Mouse (Mus musculus): ENCODE data around the gene Ubald2. TPM values are rescaled to one million over a fixed set of nuclear protein-coding genes. Genes with fewer than 3 reads are reported as not detected.

Ubald2 gene
- total and polyA plus RNA-seq, 2 experiments from 2014 or later = 32.3 to 48.3 TPM

DNA sequence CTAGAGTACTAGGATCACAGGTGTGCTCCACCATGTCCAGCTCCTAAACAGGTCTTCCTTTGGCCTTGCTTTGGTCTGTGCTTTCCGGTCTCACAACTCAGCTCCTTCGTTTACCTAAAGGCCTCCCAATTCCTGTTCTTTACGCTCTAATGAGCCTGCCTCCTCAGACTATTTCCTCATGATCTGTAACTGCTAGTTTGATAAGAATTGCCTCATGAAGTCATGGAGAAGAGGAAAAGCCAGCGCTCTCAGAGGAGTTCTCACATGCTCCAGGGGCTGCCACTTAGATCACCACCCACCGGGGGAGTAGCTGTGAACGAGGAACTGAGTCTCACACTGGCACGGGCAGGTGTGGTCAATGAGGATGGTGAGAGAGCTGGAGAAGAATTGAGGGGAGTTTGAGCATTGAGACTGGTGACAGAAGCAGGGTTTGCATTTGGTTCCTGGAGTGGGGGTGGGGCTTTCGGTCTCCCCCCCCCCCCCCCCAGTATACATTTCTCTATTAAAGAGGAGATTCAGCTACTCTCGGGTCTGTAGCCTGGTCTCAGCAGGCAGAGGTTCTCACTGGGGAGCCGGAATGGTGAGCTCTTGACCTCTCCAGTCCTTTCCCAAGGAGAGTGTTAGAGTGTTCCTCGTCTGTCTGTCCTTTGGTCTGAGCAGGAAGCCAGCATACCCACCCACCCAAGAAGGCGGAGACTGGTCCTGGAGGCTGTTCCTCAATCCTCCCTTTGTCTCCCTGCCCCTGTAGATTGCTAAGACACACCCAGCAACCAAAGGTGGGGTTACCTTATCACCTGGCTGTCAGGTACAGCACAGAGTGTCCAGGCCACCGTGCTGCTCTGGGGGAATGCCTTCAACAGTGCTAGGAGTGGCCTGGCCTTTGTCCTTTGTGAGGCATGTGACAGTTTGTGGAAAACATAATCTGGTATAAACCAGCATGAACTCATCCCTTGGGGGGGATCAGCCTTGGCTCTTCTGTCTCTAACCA is 4.7 kb upstream of the Ubald2 start:
- Histone ChIP-seq H3K27me3 (ENCODE audit: control insufficient read depth, insufficient read depth, low read length) (no peaks in the 10 kb centered on the region), H3K4me1 (ENCODE audit: control insufficient read depth, insufficient read depth) (peaks cover 10% of the 10 kb centered on the region), H3K9me3 (replicated peaks; ENCODE audit: control insufficient read depth, low read length) (no peaks in the 10 kb centered on the region), H3K4me2 (ENCODE audit: low read depth, low read length) (no peak overlapping the region), H3K4me3 (ENCODE audit: low read depth, low read length) (no peak overlapping the region), H3K9ac (replicated peaks; ENCODE audit: low read depth, low read length) (no peak overlapping the region), H3K36me3 (replicated peaks; ENCODE audit: control insufficient read depth, insufficient read depth, low read length) (no peaks in the 10 kb centered on the region), H3K27ac (ENCODE audit: low read depth) (no peak overlapping the region)
- WGBS = 37% methylated on average over 13 of the region's 13 CpGs
- TF ChIP-seq CTCF (IDR thresholded peaks at IDR 0.05; ENCODE audit: low read depth) (no peak), EP300 (IDR thresholded peaks at IDR 0.05; ENCODE audit: low read depth) (no peak)
- no peak for DNase-seq (ENCODE audit: low spot score)
- no peak for ATAC-seq (ENCODE audit: insufficient read depth, low read depth)

DNA sequence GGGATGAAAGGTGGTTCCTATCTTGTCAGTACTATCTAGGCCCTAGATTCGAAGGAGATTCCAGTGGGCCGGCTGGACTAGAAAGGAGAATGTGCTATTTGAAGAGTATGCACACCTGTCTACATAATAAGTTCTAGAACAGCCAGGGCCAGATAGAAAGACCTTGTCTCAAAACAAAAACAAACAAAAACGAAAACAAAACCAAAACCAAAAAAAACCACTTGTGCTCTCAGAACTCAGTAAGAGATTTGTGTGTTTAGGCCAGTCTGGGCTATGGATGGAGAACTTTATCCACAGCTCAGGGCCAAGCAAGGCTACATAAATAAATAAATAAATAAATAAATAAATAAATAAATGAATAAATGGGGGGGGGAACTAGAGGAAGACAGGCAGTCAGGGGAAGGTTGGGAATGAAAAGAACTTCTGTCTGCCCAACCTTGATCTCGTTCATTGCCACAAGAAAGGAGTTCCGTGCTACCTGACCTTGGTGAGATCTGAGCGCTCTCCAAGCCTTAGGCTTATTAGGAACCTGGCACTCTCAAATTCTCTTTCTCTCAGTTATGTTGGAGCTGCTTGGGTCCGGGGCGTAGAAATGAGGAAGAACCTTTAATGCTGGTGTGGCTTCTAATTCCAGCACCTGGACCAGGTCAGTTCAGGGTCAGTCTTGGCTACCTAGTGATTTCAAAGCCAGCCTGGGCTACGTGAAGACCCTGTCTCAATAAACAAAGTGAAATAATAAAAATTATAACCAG is 3.9 kb upstream of the Ubald2 start:
- TF ChIP-seq CTCF (IDR thresholded peaks at IDR 0.05; ENCODE audit: low read depth) = no peak
- no peak for TF ChIP-seq EP300 (IDR thresholded peaks at IDR 0.05; ENCODE audit: low read depth)
- ATAC-seq (ENCODE audit: insufficient read depth, low read depth) (no peak), DNase-seq (ENCODE audit: low spot score) (no peak)
- H3K9ac ChIP-seq (replicated peaks; ENCODE audit: low read depth, low read length) = no peak overlapping the region
- H3K4me1 ChIP-seq (ENCODE audit: control insufficient read depth, insufficient read depth) = peaks cover 10% of the 10 kb centered on the region
- WGBS = 80% methylated on average over 9 of the region's 9 CpGs
- H3K9me3 ChIP-seq (replicated peaks; ENCODE audit: control insufficient read depth, low read length) = no peaks in the 10 kb centered on the region
- H3K4me3 ChIP-seq (ENCODE audit: low read depth, low read length) = no peak overlapping the region
- H3K36me3 ChIP-seq (replicated peaks; ENCODE audit: control insufficient read depth, insufficient read depth, low read length) = no peaks in the 10 kb centered on the region
- no peak overlapping the region for H3K27ac ChIP-seq (ENCODE audit: low read depth)
- H3K27me3 ChIP-seq (ENCODE audit: control insufficient read depth, insufficient read depth, low read length) = no peaks in the 10 kb centered on the region
- no peak overlapping the region for H3K4me2 ChIP-seq (ENCODE audit: low read depth, low read length)

DNA sequence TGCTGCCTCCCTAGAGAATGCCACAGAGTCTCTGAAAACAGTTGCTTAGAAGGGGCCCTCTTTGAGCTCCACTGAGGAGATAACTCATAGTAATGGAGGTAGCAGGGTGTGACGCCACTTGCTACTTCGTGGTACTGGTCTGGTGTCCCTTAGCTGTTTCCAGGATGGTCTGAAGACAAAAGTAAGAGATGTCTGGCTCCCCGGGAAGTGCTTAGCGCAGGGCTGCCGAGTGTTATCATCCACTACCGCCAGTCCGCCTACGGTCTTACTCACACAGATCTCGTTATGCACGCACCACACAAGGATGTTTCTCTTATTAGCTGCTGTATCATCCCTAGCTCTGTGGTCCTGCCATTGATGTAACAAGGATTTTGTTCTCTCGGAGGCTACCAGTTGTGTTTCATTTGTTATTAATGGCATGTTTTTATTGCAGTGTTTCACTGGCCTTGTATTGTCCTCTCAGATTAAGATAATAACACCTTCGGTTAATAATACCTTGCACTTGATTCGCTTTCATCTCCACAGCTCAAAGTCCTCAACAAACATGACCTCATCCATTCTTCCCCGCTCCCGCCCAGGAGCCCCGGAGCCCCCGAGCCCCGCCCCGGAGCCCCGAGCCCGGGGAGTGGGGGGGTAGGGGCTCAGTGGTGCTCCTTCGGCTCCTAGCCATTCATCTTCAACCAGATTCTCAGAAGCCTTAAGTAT is 3.0 kb upstream of the Ubald2 start:
- H3K4me1 ChIP-seq (ENCODE audit: control insufficient read depth, insufficient read depth) = peaks cover 18% of the 10 kb centered on the region
- no peak overlapping the region for H3K4me3 ChIP-seq (ENCODE audit: low read depth, low read length)
- H3K4me2 ChIP-seq (ENCODE audit: low read depth, low read length) = peak overlapping the region; percentile 7; the same call in 1 of the 2 replicates
- no peaks in the 10 kb centered on the region for H3K27me3 ChIP-seq (ENCODE audit: control insufficient read depth, insufficient read depth, low read length)
- H3K27ac ChIP-seq (ENCODE audit: low read depth) = no peak overlapping the region
- no peaks in the 10 kb centered on the region for H3K36me3 ChIP-seq (replicated peaks; ENCODE audit: control insufficient read depth, insufficient read depth, low read length)
- 18% methylated on average over 22 of the region's 22 CpGs for WGBS
- TF ChIP-seq CTCF (IDR thresholded peaks at IDR 0.05; ENCODE audit: low read depth) (no peak), EP300 (IDR thresholded peaks at IDR 0.05; ENCODE audit: low read depth) (no peak)
- no peak overlapping the region for H3K9ac ChIP-seq (replicated peaks; ENCODE audit: low read depth, low read length)
- DNase-seq (ENCODE audit: low spot score) (no peak), ATAC-seq (ENCODE audit: insufficient read depth, low read depth) (no peak)
- H3K9me3 ChIP-seq (replicated peaks; ENCODE audit: control insufficient read depth, low read length) = no peaks in the 10 kb centered on the region

DNA sequence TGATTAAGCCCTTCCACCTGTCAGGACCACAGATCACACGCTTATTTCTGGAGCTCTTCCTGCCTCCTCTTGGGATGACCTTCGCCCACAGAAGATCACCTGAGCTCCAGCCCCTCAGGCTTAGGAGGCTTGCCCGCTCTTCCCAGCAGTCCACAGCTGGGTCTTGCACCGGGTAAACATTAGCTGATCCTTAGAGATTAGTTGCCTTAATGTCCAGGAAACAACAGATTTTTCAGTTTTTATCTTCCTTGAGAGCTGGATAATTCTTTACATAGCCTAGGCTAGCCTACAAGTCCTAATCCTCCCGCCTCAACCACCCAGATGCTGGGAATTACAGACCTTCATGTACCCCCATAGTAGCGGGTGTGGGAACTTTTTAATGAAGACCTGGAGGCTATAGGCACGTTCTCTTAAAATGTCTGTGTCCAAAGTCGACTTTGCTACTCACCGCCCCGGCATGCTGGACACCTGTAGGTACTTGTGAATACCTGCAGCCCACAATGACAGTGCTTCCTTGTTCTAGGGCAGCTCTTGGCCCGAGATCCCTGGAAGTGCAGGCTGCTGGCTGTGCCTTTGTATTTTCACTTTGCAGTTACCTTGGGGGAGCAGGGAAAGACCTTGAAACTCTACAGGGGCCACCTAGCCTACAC is 2.3 kb upstream of the Ubald2 start:
- no peak overlapping the region for H3K27ac ChIP-seq (ENCODE audit: low read depth)
- H3K4me3 ChIP-seq (ENCODE audit: low read depth, low read length) = no peak overlapping the region
- H3K9ac ChIP-seq (replicated peaks; ENCODE audit: low read depth, low read length) = no peak overlapping the region
- peaks cover 23% of the 10 kb centered on the region for H3K4me1 ChIP-seq (ENCODE audit: control insufficient read depth, insufficient read depth)
- H3K27me3 ChIP-seq (ENCODE audit: control insufficient read depth, insufficient read depth, low read length) = no peaks in the 10 kb centered on the region
- ATAC-seq (ENCODE audit: insufficient read depth, low read depth) = no peak
- no peak for DNase-seq (ENCODE audit: low spot score)
- H3K4me2 ChIP-seq (ENCODE audit: low read depth, low read length) = peak overlapping the region; percentile 7; the same call in 1 of the 2 replicates
- 0 out of 2 replicates have a peak, but pooled peaks cover 6% of the 10 kb centered on the region for H3K36me3 ChIP-seq (replicated peaks; ENCODE audit: control insufficient read depth, insufficient read depth, low read length)
- H3K9me3 ChIP-seq (replicated peaks; ENCODE audit: control insufficient read depth, low read length) = no peaks in the 10 kb centered on the region
- 52% methylated on average over 11 of the region's 11 CpGs for WGBS
- TF ChIP-seq CTCF (IDR thresholded peaks at IDR 0.05; ENCODE audit: low read depth) (no peak), EP300 (IDR thresholded peaks at IDR 0.05; ENCODE audit: low read depth) (no peak)

DNA sequence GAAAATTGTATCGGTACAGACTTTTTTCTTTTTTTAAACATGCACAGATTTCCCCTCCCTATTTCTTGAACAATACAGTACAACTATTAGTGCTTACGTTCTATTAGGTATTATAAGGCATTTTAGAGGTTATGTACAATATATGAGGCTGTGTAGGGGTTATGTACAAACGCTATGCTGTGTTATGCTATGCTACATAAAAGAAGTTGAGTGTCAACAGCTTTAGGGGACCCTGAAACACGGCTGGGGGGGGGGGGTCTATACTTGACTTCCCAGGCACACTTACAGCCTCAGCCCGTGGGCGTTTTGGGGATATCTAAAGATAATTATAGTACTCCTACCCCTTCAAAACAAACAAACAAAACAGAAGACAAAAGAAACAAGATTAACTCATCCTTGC is 1.8 kb upstream of the Ubald2 start:
- peaks cover 29% of the 10 kb centered on the region for H3K4me1 ChIP-seq (ENCODE audit: control insufficient read depth, insufficient read depth)
- 53% methylated on average over 6 of the region's 6 CpGs for WGBS
- no peak for DNase-seq (ENCODE audit: low spot score)
- no peak overlapping the region for H3K4me2 ChIP-seq (ENCODE audit: low read depth, low read length)
- 0 out of 2 replicates have a peak, but pooled peaks cover 7% of the 10 kb centered on the region for H3K36me3 ChIP-seq (replicated peaks; ENCODE audit: control insufficient read depth, insufficient read depth, low read length)
- H3K27me3 ChIP-seq (ENCODE audit: control insufficient read depth, insufficient read depth, low read length) = no peaks in the 10 kb centered on the region
- H3K27ac ChIP-seq (ENCODE audit: low read depth) = no peak overlapping the region
- TF ChIP-seq EP300 (IDR thresholded peaks at IDR 0.05; ENCODE audit: low read depth) (no peak), CTCF (IDR thresholded peaks at IDR 0.05; ENCODE audit: low read depth) (no peak)
- H3K9ac ChIP-seq (replicated peaks; ENCODE audit: low read depth, low read length) = no peak overlapping the region
- H3K9me3 ChIP-seq (replicated peaks; ENCODE audit: control insufficient read depth, low read length) = no peaks in the 10 kb centered on the region
- H3K4me3 ChIP-seq (ENCODE audit: low read depth, low read length) = no peak overlapping the region
- ATAC-seq (ENCODE audit: insufficient read depth, low read depth) = no peak

Measured in heart, postnatal 0 days (tissue).